Mouse (Mus musculus): Measurements from ENCODE around the gene Fbxl2. TPM values are rescaled to one million over a fixed set of nuclear protein-coding genes. Genes with fewer than 3 reads are reported as not detected.
"Not testable (repeated sequence)": the region's sequence is repeated elsewhere in the genome, so short reads cannot be mapped to it uniquely, and the experiment has no call there.

Fbxl2 gene
- 64.4 and 68.9 TPM in 2 replicates for polyA plus RNA-seq (2012; rRNA removed)

DNA sequence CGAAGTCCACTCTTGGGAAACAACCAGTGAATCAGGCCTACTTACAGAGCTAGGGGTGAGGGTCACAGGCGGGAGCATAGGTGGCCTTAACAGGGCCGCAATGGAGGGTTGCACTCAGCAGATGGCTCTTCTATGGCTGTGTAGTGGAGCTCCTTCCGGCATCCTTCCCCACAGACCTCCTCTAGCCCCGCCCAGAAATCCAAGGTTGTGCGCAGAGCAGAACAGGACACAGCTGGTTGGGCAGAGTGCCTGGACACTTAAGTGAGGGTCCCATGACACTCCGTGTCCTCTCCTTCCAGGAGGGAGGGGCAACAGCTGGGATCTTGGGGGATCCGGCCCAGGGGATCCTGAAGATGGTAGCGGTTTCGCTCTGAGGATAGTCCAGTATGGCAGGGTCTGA lies at the start of gene Fbxl2:
Fbxl2 (minus strand) TSS at position 164 of the 400 bp plus-strand sequence.
- TF ChIP-seq POLR2A (IDR thresholded peaks at IDR 0.05; ENCODE audit: extremely low read depth, insufficient read depth, low read length): no peak
- no peak for TF ChIP-seq CTCF (IDR thresholded peaks at IDR 0.05; ENCODE audit: extremely low read depth, insufficient read depth, low read length)
- no peaks in the 10 kb centered on the region for H3K4me1 ChIP-seq (ENCODE audit: control insufficient read depth, insufficient read depth, low read length)
- no peak within 1 kb of the TSS for H3K27ac ChIP-seq (ENCODE audit: insufficient read depth, low read length)
- H3K4me3 ChIP-seq (ENCODE audit: insufficient read depth, low read length): no peak within 1 kb of the TSS

DNA sequence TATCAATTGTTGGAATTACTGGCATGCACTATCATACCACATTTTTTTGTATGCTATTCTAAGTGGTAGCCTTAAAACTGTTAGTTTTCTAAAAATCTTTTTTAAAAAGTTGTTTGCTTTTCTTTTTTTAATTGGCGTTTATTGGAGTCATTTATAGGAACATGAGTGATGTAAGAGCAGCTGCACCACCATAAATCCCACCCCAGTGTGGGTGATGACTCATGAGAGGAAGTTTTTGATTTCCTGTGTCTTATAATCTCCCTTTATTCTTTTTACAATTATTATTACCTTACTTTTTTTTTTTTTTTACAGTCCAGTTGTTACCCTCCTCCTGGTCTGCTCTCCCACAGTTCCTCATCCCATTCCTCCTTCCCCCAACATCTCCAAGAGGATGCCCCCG lies 48.9 kb upstream of the Fbxl2 start:
- Histone ChIP-seq H3K4me1 (ENCODE audit: control insufficient read depth, insufficient read depth, low read length) (no peaks in the 10 kb centered on the region), H3K27ac (ENCODE audit: insufficient read depth, low read length) (no peak overlapping the region), H3K4me3 (ENCODE audit: insufficient read depth, low read length) (no peak overlapping the region)
- TF ChIP-seq POLR2A (IDR thresholded peaks at IDR 0.05; ENCODE audit: extremely low read depth, insufficient read depth, low read length): no peak
- TF ChIP-seq CTCF (IDR thresholded peaks at IDR 0.05; ENCODE audit: extremely low read depth, insufficient read depth, low read length): no peak

DNA sequence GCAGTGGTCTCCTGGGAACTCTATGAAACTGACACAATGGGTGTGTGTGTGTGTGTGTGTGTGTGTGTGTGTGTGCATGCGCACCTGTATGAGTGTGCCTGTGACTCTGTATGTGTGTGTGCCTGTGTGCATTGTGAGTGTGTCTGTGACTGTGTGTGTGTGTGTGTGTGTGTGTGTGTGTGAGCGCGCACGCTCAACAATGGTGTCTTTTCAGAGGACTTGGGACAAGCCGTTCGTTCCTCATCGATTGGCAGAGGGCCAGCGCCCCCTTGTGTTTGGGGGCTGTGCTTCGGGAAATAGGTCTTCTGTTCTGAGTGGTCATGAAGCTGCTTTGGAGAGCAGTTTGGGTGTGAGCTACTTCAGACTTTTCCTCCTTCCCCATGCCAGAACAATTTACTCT lies 46.2 kb upstream of the Fbxl2 start:
- not testable (repeated sequence) for H3K27ac ChIP-seq (ENCODE audit: insufficient read depth, low read length); H3K4me3 ChIP-seq (ENCODE audit: insufficient read depth, low read length); H3K4me1 ChIP-seq (ENCODE audit: control insufficient read depth, insufficient read depth, low read length)
- TF ChIP-seq CTCF (IDR thresholded peaks at IDR 0.05; ENCODE audit: extremely low read depth, insufficient read depth, low read length): 0 out of 2 replicates have a peak, but pooled peaks have one; percentile 16

DNA sequence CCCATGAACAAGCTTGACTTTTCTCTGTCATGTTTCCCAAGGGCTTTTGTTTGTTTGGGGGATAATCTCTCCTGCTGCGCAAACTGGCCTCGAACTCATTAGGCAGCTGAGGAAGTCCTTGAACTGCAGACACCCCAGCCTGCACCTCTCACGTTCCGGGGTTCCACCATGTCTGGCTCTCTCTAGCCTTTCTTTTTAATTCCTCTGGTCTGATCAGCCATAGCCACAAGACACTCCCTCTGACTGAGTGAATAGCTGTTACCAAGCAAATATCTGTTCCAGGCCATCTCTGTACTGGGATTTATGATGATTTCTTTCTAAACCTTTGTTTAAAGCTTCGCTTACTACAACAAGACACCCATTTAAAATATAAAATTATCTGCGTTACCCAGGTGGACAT lies 42.9 kb upstream of the Fbxl2 start:
- H3K4me3 ChIP-seq (ENCODE audit: insufficient read depth, low read length); H3K4me1 ChIP-seq (ENCODE audit: control insufficient read depth, insufficient read depth, low read length); H3K27ac ChIP-seq (ENCODE audit: insufficient read depth, low read length): not testable (repeated sequence)

DNA sequence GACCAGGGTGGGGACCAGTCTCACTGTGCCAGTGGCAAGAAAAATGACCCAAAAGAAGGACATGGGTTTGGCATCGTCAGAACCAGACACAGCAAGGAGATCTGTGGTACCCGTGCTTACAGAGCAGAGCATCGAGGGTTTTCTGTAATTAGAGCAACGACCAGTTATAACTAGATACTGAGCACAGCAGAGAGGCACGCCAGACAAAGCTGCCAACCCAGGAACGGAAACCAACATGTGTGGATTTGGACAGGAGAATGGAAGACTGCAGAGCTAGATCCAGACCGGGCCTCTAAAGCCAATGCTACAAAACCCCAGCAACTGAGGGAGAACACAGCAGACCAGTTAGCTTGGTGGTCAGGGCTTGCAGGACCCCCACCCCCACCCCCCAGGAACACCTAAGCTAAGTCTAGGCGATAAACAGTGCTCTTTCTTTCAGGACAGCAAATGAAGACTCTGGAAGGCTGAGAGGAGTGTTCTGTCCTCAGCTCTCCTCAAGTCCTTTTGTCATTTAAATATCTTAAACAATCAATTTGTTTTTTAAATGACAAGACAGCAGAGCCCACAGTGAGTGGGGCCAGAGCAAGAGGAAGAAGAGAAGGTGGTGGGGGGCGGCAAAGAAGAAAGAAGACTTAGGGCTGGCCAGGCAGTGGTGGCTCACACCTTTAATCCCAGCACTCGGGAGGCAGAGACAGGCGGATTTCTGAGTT lies 41.3 kb upstream of the Fbxl2 start:
- Histone ChIP-seq H3K27ac (ENCODE audit: insufficient read depth, low read length) (no peak overlapping the region), H3K4me3 (ENCODE audit: insufficient read depth, low read length) (no peak overlapping the region), H3K4me1 (ENCODE audit: control insufficient read depth, insufficient read depth, low read length) (no peaks in the 10 kb centered on the region)
- TF ChIP-seq CTCF (IDR thresholded peaks at IDR 0.05; ENCODE audit: extremely low read depth, insufficient read depth, low read length) (no peak), POLR2A (IDR thresholded peaks at IDR 0.05; ENCODE audit: extremely low read depth, insufficient read depth, low read length) (no peak)

DNA sequence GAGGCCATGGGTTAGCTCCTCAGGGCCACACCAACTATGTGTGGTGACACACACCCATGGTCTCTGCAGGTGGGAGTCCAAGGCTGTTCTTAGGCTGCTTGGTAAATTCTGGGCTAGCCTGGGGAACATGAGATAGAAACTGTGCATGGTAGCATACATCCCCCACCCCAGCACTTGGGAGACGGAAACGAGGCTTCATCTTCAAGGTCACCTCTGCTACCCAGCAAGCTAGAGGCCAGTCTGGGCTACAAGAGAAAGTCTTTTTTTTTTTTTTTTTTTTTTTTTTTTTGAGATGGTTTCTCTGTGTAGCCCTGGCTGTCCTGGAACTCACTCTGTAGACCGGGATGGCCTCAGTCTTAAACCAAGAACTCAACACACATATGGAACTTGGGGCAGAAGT lies 40.4 kb upstream of the Fbxl2 start:
- TF ChIP-seq CTCF (IDR thresholded peaks at IDR 0.05; ENCODE audit: extremely low read depth, insufficient read depth, low read length) (no peak), POLR2A (IDR thresholded peaks at IDR 0.05; ENCODE audit: extremely low read depth, insufficient read depth, low read length) (no peak)
- H3K27ac ChIP-seq (ENCODE audit: insufficient read depth, low read length): no peak overlapping the region
- no peak overlapping the region for H3K4me3 ChIP-seq (ENCODE audit: insufficient read depth, low read length)
- no peaks in the 10 kb centered on the region for H3K4me1 ChIP-seq (ENCODE audit: control insufficient read depth, insufficient read depth, low read length)

DNA sequence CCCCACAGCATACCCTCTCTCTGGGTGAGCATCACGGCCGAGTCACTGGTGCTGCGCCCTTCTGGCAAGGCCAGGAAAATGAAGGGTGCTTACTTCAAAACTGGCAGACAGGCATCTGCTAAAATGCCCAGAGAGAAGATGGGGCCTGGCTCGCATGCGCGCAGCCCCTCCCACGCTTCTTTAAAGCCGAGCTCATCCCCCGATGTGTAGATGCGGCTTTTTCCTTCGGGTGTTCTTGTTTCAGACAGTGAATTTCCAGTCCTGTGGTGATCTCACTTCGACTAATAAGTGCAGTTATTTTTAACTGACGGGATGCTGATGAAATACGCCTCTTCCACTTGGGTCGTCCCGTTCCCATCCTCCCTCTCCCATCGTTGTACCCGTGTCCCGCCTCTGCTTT lies 27.7 kb upstream of the Fbxl2 start:
- Histone ChIP-seq H3K4me1 (ENCODE audit: control insufficient read depth, insufficient read depth, low read length) (no peaks in the 10 kb centered on the region; the same call in 1 of the 2 replicates), H3K27ac (ENCODE audit: insufficient read depth, low read length) (no peak overlapping the region), H3K4me3 (ENCODE audit: insufficient read depth, low read length) (no peak overlapping the region)
- no peak for TF ChIP-seq CTCF (IDR thresholded peaks at IDR 0.05; ENCODE audit: extremely low read depth, insufficient read depth, low read length)
- peak; percentile 41; the same call in 1 of the 2 replicates for TF ChIP-seq POLR2A (IDR thresholded peaks at IDR 0.05; ENCODE audit: extremely low read depth, insufficient read depth, low read length)

DNA sequence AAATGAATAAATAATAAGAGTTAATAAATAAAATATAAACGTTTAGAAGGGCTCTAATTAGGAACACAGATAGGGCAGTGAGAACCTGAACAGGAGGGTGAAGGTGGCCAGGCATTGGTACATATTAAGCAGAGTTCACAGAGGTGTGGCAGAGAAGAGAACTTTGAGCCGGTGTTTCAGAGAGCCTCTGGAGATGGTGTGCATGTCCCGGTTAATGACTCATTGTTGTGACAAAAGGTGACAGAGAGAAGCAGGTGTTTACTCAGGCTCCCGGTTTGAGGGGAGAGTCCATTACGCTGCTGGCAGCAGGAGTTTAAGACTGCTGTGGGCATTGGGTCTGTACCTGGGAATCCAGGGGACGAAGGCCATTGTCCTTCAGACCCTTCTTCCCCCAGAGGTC lies 23.4 kb upstream of the Fbxl2 start:
- no peak overlapping the region for H3K27ac ChIP-seq (ENCODE audit: insufficient read depth, low read length)
- TF ChIP-seq CTCF (IDR thresholded peaks at IDR 0.05; ENCODE audit: extremely low read depth, insufficient read depth, low read length) (no peak), POLR2A (IDR thresholded peaks at IDR 0.05; ENCODE audit: extremely low read depth, insufficient read depth, low read length) (no peak)
- no peak overlapping the region for H3K4me3 ChIP-seq (ENCODE audit: insufficient read depth, low read length)
- H3K4me1 ChIP-seq (ENCODE audit: control insufficient read depth, insufficient read depth, low read length): no peaks in the 10 kb centered on the region; the same call in 1 of the 2 replicates

DNA sequence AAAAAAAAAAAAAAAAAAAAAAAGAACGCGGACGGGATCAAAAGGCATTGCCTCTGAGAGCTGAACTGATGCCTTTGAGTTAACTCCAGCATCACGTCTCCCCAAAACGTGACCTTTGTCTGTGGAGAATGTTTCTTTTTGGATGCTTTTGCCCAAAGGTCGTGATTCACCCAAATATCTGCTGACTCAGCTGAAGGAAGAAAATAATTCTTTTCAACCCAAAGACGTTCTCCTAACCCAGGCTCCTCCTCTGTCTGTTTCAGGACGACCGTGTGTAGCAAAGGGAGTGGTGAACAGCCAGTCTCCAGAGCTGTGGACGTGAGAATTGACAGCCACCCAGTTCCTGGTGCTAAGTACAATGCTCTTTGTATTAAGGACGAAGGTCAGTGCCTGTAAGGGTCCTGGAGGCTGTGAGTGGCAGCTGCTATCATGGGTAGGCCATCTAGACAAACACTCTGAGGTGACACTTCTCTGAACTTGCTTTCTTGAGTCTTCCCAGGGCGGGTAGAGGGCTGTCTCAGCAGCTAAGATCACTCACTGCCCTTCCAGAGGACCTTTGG lies 22.6 kb upstream of the Fbxl2 start:
- TF ChIP-seq POLR2A (IDR thresholded peaks at IDR 0.05; ENCODE audit: extremely low read depth, insufficient read depth, low read length) (no peak), CTCF (IDR thresholded peaks at IDR 0.05; ENCODE audit: extremely low read depth, insufficient read depth, low read length) (no peak)
- H3K4me3 ChIP-seq (ENCODE audit: insufficient read depth, low read length): no peak overlapping the region
- H3K4me1 ChIP-seq (ENCODE audit: control insufficient read depth, insufficient read depth, low read length): no peaks in the 10 kb centered on the region; the same call in 1 of the 2 replicates
- H3K27ac ChIP-seq (ENCODE audit: insufficient read depth, low read length): no peak overlapping the region

DNA sequence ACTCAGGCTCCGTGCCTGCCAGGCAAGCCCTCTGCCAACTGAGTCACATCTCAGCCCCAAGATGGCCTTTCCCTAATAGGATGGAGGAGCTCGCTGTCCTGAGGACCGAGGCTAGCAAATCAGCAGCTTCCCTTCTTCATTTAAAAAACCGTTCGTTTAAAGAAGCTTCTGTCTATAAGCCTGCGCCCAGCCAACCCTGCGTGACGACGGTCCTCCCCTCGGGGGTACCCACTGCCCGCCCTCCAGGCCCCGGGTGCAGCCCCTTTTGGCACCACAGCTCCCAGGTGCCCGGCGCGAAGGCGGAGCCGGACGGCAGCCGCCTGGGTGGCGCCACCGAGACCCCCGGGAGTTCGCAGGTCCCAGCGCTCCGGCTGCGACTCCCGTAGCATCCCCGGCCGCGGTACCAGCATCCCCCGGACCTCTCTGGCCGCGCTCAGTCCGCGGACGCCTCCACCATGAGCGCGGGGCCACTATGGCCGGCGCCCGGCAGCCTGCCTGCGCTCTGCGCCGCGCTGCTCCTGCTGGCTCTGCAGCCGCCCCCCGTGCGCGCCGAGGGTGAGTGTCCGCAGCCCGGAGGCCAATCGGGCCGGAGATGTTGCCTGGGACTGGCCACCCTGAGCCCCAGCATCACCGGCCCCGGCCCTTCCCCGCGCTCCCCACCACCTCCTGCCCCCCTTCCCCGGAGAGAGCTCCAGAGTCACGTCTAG lies 11.3 kb upstream of the Fbxl2 start, which contains the start of gene Susd5:
Susd5 (plus strand) TSS at position 51 of the 707 bp plus-strand sequence.
- Histone ChIP-seq H3K4me1 (ENCODE audit: control insufficient read depth, insufficient read depth, low read length) (no peaks in the 10 kb centered on the region), H3K4me3 (ENCODE audit: insufficient read depth, low read length) (0 out of 2 replicates have a peak within 1 kb of the TSS, but pooled peaks have one; percentile 30), H3K27ac (ENCODE audit: insufficient read depth, low read length) (no peak within 1 kb of the TSS)
- TF ChIP-seq POLR2A (IDR thresholded peaks at IDR 0.05; ENCODE audit: extremely low read depth, insufficient read depth, low read length): no peak
- no peak for TF ChIP-seq CTCF (IDR thresholded peaks at IDR 0.05; ENCODE audit: extremely low read depth, insufficient read depth, low read length)

All from cortical plate, adult 2 months (tissue).